Mouse (Mus musculus): ENCODE data around the gene Sorbs2. TPM values are rescaled to one million over a fixed set of nuclear protein-coding genes. Genes with fewer than 3 reads are reported as not detected.
A peak's percentile ranks its signal among the peaks of the same experiment; 100 is the strongest.

The Sorbs2 gene
- total and polyA plus RNA-seq, 2 experiments from 2014 or later, result 36.1 to 79.5 TPM

GRCm38 (mm10) chr8:45737266-45737665 lies 229.7 kb downstream of the Sorbs2 start:
- Histone ChIP-seq H3K4me3 (ENCODE audit: low read depth, low read length) (no peak overlapping the region), H3K27me3 (ENCODE audit: insufficient read depth, low read length) (no peaks in the 10 kb centered on the region), H3K9ac (replicated peaks; ENCODE audit: low read length, poor library complexity, severe bottlenecking) (no peak overlapping the region), H3K4me2 (ENCODE audit: low read depth, low read length, poor library complexity, severe bottlenecking) (no peak overlapping the region), H3K36me3 (ENCODE audit: insufficient read depth, low read length) (no peaks in the 10 kb centered on the region), H3K27ac (ENCODE audit: low read depth, low read length) (no peak overlapping the region), H3K4me1 (ENCODE audit: insufficient read depth, low read length) (no peaks in the 10 kb centered on the region), H3K9me3 (ENCODE audit: low read length) (no peaks in the 10 kb centered on the region)
- TF ChIP-seq CTCF (IDR thresholded peaks at IDR 0.05), result no peak
- ATAC-seq (ENCODE audit: low FRiP score), result no peak
- DNase-seq (ENCODE audit: low spot score), result no peak
- WGBS, result 94% methylated on average over 2 of the region's 2 CpGs

- no peak for TF ChIP-seq CTCF (IDR thresholded peaks at IDR 0.05)
- Histone ChIP-seq H3K4me3 (ENCODE audit: low read depth, low read length) (no peak overlapping the region), H3K27me3 (ENCODE audit: insufficient read depth, low read length) (no peaks in the 10 kb centered on the region), H3K4me1 (ENCODE audit: insufficient read depth, low read length) (no peaks in the 10 kb centered on the region), H3K9me3 (ENCODE audit: low read length) (no peaks in the 10 kb centered on the region), H3K4me2 (ENCODE audit: low read depth, low read length, poor library complexity, severe bottlenecking) (no peak overlapping the region), H3K27ac (ENCODE audit: low read depth, low read length) (no peak overlapping the region), H3K9ac (replicated peaks; ENCODE audit: low read length, poor library complexity, severe bottlenecking) (no peak overlapping the region), H3K36me3 (ENCODE audit: insufficient read depth, low read length) (no peaks in the 10 kb centered on the region)
- ATAC-seq (ENCODE audit: low FRiP score) (no peak), DNase-seq (ENCODE audit: low spot score) (no peak)
- 92% methylated on average over 2 of the region's 2 CpGs for WGBS
These were observed 235.7 kb downstream of the Sorbs2 start for GRCm38 (mm10) chr8:45743326-45743725.

GRCm38 (mm10) chr8:45743739-45744138 lies 236.2 kb downstream of the Sorbs2 start:
- Histone ChIP-seq H3K4me2 (ENCODE audit: low read depth, low read length, poor library complexity, severe bottlenecking) (no peak overlapping the region), H3K27ac (ENCODE audit: low read depth, low read length) (no peak overlapping the region), H3K9me3 (ENCODE audit: low read length) (no peaks in the 10 kb centered on the region), H3K4me1 (ENCODE audit: insufficient read depth, low read length) (no peaks in the 10 kb centered on the region), H3K9ac (replicated peaks; ENCODE audit: low read length, poor library complexity, severe bottlenecking) (no peak overlapping the region), H3K4me3 (ENCODE audit: low read depth, low read length) (no peak overlapping the region), H3K27me3 (ENCODE audit: insufficient read depth, low read length) (no peaks in the 10 kb centered on the region), H3K36me3 (ENCODE audit: insufficient read depth, low read length) (no peaks in the 10 kb centered on the region)
- no peak for DNase-seq (ENCODE audit: low spot score)
- no peak for ATAC-seq (ENCODE audit: low FRiP score)
- no peak for TF ChIP-seq CTCF (IDR thresholded peaks at IDR 0.05)

- DNase-seq (ENCODE audit: low spot score), result peak; percentile 46
- 71% methylated on average over 12 of the region's 12 CpGs for WGBS
These were observed 244.2 kb downstream of the Sorbs2 start for GRCm38 (mm10) chr8:45751512-45752502.

GRCm38 (mm10) chr8:45755482-45755881 lies 247.9 kb downstream of the Sorbs2 start:
- Histone ChIP-seq H3K4me2 (ENCODE audit: low read depth, low read length, poor library complexity, severe bottlenecking) (no peak overlapping the region), H3K9ac (replicated peaks; ENCODE audit: low read length, poor library complexity, severe bottlenecking) (no peak overlapping the region), H3K4me3 (ENCODE audit: low read depth, low read length) (no peak overlapping the region), H3K9me3 (ENCODE audit: low read length) (no peaks in the 10 kb centered on the region), H3K27ac (ENCODE audit: low read depth, low read length) (no peak overlapping the region), H3K36me3 (ENCODE audit: insufficient read depth, low read length) (peaks cover 8% of the 10 kb centered on the region; the same call in 1 of the 2 replicates), H3K27me3 (ENCODE audit: insufficient read depth, low read length) (no peaks in the 10 kb centered on the region), H3K4me1 (ENCODE audit: insufficient read depth, low read length) (no peaks in the 10 kb centered on the region)
- 81% methylated on average over 9 of the region's 9 CpGs for WGBS
- ATAC-seq (ENCODE audit: low FRiP score) (no peak), DNase-seq (ENCODE audit: low spot score) (peak; percentile 41)
- TF ChIP-seq CTCF (IDR thresholded peaks at IDR 0.05), result no peak

More at GRCm38 (mm10) chr8:45751512-45752502, 244.2 kb downstream of the Sorbs2 start:
- Histone ChIP-seq H3K9ac (replicated peaks; ENCODE audit: low read length, poor library complexity, severe bottlenecking) (no peak overlapping the region), H3K4me1 (ENCODE audit: insufficient read depth, low read length) (no peaks in the 10 kb centered on the region), H3K27me3 (ENCODE audit: insufficient read depth, low read length) (no peaks in the 10 kb centered on the region), H3K4me3 (ENCODE audit: low read depth, low read length) (no peak overlapping the region), H3K27ac (ENCODE audit: low read depth, low read length) (no peak overlapping the region), H3K9me3 (ENCODE audit: low read length) (no peaks in the 10 kb centered on the region), H3K4me2 (ENCODE audit: low read depth, low read length, poor library complexity, severe bottlenecking) (no peak overlapping the region), H3K36me3 (ENCODE audit: insufficient read depth, low read length) (peaks cover 5% of the 10 kb centered on the region; the same call in 1 of the 2 replicates)
- TF ChIP-seq CTCF (IDR thresholded peaks at IDR 0.05), result peak; percentile 35
- ATAC-seq (ENCODE audit: low FRiP score), result no peak; the same call in 1 of the 2 replicates

- no peak for TF ChIP-seq CTCF (IDR thresholded peaks at IDR 0.05)
- Histone ChIP-seq H3K36me3 (ENCODE audit: insufficient read depth, low read length) (peaks cover 8% of the 10 kb centered on the region; the same call in 1 of the 2 replicates), H3K4me1 (ENCODE audit: insufficient read depth, low read length) (no peaks in the 10 kb centered on the region), H3K9ac (replicated peaks; ENCODE audit: low read length, poor library complexity, severe bottlenecking) (no peak overlapping the region), H3K9me3 (ENCODE audit: low read length) (no peaks in the 10 kb centered on the region), H3K27me3 (ENCODE audit: insufficient read depth, low read length) (no peaks in the 10 kb centered on the region), H3K4me3 (ENCODE audit: low read depth, low read length) (no peak overlapping the region), H3K4me2 (ENCODE audit: low read depth, low read length, poor library complexity, severe bottlenecking) (no peak overlapping the region), H3K27ac (ENCODE audit: low read depth, low read length) (no peak overlapping the region)
- no peak for DNase-seq (ENCODE audit: low spot score)
- ATAC-seq (ENCODE audit: low FRiP score), result no peak
- 88% methylated on average over 7 of the region's 7 CpGs for WGBS
These were observed 248.4 kb downstream of the Sorbs2 start for GRCm38 (mm10) chr8:45755972-45756371.
